Mouse (Mus musculus) cerebellum, adult (tissue): ENCODE measurements around the gene Hdac8.
A peak's percentile ranks its signal among the peaks of the same experiment; 100 is the strongest.

Experiments used
- ATAC-seq: cut with Nextera tagmentation; 2 replicates; pipeline ENCODE4 v1.9.2; 2017; ENCODE audit warnings: mild to moderate bottlenecking, moderate library complexity, mixed read lengths; ENCODE audit not compliant: insufficient number of reproducible peaks, low FRiP score, low TSS enrichment

The Hdac8 gene

DNA sequence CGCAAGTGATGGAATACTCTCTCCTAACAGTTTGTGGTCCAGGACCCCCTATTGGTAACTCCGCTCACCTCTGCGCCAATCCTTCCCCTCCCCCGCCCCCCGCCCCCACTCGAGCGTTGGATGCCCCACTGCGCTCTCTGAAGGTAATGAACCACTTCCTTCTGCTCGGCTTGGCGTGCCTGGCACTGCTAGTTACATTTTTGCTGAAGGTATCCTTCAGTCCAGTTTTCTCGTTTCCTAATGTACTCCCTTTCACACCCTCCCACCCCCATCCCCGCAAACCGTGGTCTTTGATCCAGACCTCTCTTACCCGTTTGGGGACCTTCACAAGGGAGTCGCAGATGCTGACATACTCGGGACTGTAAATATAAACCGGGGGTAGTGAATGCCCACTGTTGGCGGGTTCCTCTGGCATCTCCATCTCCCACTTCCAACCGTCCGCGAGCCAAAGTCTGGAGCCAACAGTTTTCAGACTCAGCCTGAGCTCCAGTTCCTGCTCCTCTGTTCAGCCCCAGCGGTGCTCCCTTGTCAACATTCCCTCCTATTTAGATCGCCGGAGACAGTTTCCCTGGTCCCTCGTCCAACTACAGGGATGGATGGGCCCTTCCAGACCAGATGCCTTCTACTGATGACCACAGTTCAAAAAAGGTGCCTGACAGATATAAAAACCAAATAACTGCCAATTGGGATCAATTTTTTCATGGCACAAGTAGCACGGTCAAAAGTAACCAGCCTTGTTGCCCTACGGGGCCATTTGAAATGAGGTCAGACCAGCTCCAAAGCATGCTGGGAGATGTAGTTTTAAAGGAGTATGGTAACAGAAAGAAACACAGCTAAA is at the start of gene Hdac8:
Gene Hdac8 (minus strand): TSS at position 716 of the 838 bp plus-strand sequence.
- ATAC-seq: peak; percentile 90

DNA sequence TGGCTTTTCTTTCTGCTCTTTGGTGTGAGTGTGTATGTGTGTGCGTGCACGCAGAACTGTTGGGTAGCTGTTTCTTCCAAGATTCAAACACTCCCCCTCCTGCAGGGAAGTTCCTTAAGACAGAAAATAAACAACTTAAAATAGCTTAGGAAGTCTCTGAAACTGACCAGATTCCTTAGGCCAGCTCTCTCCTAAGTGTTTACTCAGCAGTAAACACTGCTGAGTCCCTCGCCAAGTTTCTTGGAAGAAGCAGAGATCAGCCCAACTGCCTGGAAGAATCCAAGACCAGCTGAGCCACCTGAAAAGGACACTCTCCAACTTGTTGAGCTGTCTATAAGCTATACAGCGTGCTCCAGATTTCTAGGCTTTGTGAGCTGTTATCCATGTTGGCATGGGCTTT is 4.0 kb upstream of the Hdac8 start:
- no peak for ATAC-seq

DNA sequence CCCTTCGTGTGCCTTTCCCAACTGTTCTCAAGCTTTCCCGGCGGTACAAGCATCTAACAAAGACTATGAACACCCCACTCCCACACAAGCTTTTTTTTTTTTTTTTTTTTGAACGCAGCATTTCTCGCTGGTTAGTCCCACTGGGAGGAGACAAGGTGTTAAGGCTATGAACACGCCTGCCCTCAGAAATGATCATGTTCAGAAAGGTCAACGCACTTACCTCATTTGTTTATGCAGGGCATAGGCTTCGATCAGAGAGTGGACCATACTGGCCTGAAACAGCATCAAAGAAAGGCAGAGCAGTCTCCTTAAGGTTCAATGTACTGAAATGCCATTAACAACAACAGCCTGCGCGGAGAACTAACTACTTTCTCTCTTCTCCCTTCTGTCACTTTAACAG is 980 bp downstream of the Hdac8 start:
- ATAC-seq: no peak

DNA sequence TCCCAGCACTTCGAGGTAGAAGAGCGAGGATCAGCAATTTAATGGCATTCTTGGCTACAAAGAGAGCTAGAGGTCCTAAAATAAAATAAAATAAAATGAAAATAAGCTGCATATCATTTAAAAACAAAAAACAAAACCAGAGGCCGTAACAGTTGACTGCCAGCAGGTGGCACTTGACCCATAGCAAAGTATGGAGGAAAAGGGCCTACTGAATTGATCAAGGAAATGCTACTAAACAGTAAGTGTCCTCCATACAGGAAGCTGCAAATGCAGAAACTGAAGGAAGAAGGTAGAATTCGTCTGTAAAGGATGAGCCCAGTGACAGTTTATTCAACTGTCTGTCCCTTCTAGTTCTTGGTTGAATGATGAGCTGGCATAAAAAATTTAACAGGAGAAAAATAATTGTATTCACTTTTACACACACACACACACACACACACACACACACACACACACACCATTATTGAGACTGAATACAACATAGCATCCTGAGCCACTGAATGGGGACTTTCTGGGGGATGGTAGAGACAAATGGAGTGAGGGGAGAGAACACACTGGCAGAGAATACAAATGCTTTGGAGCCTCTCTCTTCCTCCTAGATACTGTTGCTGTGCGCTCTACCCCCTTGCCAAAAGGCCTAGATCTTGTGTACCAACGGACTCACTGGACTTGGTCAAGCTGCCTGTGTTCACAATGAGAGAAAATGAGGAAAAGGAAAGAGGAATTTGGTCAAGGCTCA is 11.0 kb downstream of the Hdac8 start:
- no peak for ATAC-seq

DNA sequence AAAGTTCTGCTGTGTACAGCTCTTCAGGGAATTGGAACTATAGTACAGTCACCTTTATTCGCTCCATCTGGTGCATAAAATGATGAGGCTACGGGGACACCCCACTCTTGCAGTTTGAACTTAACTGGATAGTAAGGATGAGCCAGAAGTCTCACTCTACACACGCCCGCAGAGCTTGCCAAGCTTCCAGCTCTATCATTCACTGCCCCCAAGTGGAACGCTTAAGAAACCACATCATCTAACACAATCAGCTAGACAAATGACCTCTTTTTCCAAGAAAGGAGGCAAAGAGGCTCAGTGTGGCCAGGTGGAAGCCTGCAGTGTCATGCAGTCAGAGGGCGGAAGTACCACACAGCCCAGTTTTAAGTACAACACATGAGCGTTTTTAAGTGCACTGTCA is 19.6 kb downstream of the Hdac8 start:
- no peak for ATAC-seq

DNA sequence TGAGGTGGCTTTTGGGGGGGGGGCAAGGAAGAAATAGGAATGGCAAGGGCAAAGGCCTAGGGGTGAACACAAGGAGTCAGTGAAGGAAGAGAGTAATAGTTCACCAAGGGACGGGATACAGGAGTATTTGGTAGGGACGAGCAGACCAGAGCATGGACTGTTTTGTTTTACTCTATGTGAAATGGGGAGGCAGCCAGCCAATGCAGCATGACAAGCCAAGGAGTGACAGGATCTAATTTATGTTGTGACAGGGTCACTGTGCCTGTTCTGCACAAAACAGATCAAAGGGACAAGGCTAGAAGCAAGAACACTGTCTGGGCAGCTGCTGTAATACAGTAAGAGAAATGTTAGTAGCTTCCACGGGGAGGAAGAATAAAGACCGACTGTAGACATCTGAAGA is 25.5 kb downstream of the Hdac8 start:
- no peak for ATAC-seq

DNA sequence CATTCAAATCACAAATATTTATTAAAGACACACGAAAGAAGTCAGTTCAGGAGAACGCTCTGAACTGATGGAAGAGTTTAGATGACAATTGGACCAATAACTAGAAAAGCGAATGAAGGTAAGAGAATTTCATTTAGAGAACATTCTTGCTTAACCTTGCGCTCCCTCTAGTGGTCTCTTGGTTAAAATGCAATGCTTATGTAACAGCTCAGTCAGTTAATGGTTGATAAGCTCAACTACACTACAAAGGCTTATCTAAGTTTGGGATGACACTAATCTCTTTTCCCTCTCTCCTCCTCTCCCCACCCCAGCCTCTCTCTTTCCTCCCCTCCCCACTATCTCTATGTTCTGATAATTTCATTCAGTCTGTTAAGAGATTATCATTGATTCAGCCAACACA is 26.2 kb downstream of the Hdac8 start:
- no peak for ATAC-seq

DNA sequence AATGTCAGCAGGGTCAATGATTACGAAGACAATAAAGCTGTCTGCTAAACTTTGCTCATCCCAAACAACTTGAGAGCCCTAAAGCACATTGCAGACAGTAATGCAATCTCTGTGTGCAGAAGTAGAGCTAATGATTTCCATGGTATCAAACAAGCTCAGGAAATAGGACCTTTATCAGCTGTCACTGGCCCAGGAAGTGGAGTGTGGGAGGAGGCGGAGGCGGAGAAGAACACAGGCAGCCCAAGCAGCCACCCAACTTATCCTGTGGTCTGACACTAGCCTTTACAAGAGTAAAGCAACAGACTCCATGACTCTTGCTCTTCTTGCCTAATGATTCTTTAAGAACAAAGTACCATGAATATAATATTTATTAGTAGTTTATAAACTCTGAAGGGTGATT is 26.7 kb downstream of the Hdac8 start:
- ATAC-seq: no peak

DNA sequence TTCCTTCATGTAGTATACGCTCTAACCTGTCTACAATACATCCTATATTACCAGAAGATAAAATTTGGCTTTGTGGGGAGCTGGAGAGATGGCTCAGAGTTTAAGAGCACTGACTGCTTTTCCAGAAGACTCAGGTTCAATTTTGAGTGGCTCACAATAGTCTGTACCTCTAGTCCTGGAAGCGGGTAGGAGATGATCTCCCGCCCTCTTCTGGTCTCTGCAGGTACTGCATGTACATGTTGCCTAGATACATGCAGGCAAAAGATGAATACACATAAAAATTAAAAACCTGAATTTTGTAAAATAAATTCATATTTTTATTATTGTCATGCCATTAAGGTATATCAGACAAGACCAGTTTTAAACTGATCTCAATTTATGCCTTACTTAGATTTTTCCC is 28.4 kb downstream of the Hdac8 start:
- ATAC-seq: no peak

DNA sequence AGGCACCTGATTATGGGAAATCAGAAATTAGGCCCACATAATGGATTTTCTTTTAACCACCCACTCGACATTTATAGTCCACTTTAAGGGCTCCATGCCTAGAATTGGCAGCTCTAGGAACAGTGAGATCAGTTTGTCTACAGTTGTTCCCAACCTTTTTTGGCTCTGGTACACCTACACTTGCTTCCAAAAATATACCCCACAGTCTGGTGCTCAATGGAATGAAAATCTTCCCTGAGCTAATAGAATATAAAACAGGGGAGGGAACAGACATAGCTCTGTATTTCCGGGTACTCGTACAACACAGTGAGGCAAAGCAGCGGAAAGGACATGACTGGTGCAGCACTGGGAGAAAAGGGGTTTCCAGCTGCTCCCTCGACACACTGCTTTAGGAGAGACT is 29.6 kb downstream of the Hdac8 start:
- ATAC-seq: 0 out of 2 replicates have a peak, but pooled peaks have one; percentile 52

DNA sequence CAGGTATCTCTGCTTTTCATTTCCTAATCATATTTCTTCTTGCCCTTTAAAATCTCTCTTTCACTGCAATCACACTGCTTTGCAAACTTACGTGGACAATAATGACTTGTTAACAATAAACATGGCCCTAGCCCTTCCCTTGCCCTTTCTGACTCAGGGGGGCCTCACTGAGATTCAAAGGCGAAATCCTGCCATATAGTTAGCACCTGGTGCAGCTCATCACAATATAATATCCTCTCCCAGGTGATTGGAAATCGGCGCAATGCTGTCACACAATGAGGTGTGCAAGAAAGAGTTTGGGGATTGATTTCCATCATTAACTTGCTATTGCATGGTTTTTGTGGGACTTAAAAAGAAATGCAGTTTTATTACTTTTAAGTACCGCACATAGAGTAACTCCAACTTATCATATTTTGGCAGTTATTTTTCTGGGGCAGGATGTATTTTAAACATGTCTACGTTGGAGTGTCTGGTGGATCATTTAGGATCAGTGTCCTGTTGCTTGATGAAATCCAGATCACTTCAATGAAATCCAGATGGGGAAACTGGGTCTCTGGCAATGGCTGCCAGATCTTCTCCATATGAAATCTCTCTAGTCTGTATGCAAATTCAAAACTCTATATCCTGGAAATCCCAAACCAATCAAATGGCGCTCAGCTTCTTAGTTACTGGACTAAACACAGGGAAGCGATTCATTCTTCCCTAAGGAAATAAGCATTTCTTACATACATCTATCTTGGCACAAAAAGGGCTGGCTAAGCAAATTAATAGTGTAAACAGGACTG is 86.6 kb downstream of the Hdac8 start:
- ATAC-seq: no peak

DNA sequence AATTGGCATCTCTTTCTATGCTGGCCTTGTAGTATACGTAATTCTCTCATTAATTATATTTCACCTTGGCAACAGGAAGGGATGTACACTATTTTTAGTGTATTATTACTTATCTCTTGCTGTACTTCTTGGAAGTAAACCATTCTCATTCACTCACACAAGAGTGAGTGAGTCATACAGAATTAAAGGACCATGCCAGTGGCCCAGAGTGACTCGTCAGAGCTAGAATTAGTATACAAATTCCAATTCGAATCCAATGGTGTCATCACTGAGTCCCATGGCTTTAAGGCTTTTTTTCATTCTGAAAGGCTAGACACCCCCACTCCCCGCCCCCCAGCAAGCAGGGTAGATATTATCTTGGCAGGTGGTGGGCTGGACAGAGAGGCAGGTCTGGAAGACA is 88.2 kb downstream of the Hdac8 start:
- no peak for ATAC-seq

DNA sequence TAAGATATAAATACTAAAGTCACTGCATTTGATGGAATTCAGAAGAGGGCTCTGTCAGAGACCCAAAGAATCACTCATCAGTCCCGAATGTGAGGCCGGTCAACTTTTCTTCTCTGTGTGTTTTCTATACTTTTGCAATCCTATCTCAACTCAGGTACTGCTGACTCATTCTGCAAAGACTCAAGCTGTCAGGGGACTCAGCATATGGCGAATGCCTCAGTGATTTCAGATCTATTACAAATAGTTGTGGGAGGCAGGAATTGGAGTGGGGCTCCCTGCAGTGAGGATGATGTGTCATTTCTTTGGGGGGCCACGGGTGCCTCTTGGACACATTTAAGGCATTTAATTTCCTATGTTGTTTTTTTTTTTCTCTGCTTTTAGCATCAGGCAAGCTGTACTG is 88.8 kb downstream of the Hdac8 start:
- no peak for ATAC-seq

DNA sequence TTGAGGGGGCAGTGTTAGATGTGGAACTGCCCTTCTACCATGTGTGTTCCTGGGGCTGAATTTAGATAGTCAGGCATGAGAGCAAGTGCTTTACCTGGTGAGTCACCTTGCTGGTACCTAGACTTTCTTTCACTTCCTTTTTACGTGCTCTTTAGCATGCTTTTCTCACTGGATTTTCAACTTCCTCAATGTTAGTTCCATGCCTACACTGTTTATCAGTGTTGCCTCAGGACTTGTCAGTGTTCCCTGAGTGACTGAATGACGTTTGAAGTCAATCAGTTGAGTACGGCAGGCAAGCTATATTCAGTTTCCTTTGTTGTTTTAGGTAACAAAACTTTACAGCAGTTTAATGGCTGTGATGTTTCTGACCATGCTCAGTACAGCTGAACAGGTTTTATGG is 120.4 kb downstream of the Hdac8 start:
- ATAC-seq: no peak

DNA sequence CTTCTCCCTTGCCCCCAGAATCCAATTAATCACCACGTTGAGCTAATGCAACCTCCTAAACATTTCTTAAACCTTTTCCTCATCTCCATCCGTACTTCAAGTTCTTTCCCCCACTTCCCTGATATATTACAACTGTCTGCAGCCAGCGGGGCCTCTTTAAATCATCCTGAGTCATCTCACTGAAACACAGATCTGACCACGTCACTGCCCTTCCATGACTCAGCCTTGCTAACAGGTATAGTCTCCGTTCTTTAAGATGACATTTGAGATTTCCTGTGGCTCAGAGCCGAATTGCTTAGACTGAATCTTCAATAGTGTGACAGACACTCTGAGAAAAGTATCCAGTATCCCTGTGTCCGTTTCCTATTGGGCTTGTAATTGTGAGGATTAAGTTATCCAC is 122.0 kb downstream of the Hdac8 start:
- no peak for ATAC-seq

DNA sequence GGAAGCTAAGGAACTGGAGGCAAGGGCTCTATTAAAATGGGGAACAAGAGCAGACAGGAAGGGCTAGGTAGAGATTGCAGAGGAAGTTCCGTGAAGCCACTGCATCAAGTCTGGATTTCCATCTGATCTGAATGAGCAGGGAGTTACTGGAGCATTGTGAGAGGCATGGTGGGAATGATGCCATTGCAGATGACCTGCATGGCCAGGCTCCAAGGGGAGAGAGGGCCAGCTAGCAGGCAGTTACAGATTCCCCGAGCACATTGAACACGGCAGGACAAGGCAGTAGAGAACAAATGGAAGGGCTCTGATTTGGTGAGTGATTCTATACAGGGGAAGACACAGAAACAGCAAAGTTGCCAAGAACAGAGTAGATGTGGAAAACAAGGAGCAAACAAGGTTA is 138.6 kb downstream of the Hdac8 start:
- peak; percentile 86 for ATAC-seq

DNA sequence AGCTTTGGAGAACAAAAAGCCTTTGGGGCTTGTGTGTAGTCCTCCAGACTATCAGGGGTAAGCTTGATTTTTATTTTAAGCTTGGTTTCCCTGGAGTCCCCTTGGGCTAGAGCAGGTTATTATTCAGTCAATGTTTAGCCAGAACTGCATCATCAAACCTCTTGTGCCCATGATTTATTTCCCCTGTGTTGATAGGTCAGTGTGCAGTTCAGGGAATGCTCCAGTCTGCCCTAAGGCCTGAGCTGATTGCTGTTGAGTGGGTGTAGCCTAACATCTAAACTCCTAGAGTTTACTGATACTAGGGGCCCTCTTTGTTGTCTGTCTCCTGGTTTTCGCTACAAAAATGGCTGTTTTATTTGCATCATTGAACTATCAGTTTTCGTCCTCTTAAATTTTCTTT is 142.9 kb downstream of the Hdac8 start:
- ATAC-seq: no peak

DNA sequence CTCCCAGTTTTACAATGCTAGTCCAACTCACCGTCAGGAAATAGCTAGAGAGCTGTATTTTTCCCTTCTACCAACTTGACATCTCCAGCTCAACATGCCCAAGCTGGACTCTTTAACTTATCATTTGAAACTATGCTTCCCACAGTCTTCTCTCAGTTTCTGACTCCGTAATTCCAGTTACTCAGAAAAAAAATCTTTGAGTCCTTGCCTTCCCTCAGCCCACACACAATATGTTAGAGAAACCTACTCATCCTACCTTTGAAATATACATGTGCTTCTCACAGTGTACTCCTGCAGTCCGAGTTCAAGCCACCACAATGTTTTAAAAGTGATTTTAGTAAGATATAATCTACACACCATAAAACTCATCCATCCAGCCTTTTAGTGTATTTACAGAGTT is 151.7 kb downstream of the Hdac8 start:
- no peak for ATAC-seq

DNA sequence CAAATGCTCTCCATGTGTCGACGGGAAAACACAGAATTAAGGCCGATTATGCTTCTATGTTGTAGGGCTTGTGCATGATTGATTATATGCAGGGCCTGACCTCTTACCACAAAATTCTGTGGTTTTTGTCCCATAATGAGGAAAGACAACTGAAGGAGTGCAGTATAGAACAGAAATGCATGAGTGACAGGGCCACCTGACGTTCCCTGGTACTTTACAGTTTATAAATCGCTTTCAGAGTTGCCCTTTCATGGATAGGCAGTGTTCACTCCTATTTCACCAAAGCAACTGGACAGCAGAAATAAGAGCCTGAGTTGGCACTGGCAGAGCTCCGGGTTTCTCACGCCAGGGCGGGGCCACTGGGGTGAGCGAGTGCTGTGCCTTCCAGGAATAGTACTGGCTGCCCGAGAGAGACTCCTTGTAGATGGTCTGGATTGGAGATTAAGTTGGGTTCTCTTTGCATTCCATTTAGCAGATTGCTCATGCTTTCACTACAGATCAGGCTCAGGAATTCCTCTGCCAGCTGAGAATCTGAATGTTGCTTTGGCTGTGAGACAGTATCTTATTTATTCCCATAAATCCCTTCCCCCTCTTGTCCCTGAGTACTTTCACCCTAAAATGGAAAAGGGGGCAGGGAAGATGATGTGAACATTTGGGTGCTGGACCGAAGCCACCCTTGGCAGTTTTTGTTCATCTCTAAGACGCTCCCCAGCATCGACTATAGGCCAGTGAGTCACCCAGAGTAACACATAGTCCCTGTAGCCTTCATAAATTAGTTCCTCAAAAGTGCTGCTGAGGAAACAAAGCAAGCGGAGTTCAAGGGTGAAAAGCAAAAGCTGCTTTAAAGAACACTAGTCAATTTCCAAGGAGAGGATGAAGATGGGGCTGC is 155.1 kb downstream of the Hdac8 start:
- no peak for ATAC-seq

DNA sequence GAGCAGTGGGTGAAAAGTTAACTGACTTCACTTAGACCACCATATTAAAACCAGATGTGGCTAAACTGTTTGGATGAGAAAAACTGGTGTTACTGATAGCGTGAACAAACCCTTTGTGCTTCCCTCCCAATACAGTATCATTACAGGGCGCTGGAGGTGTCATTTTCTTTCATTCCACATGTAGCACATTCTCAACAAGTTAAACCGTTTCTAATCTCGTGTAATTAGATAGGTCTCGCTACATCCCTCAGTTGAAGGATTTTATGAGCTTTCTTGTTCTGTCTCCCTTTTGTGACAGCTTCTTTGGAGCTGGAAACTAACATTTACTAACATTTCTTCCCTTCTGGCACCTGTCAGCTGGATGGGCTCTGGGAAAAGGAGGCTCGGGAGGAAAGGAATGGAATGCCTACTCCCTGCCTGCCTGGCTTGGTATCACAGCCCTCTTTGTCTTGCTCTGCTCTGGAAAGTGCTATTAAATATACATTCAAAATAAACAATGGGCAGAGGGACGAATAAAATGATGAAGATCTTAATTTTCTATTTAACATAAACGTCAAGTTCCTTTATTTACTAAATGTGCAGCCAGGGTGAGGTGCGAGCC is 156.2 kb downstream of the Hdac8 start:
- ATAC-seq: no peak
